Mouse (Mus musculus) ES-E14 (cell line): ENCODE measurements at regions not wholly inside any gene's neighbourhood (a gene's known extent, or its start where the extent isn't known, plus 50 kb on each side); places are given as distances from the start of the nearest gene placed in this dataset.

Experiments
- DNase-seq: peaks from one replicate; pipeline ENCODE4 v3.0.0-alpha.2; 2013; ENCODE audit warnings: low read depth, low spot score
- H3K27ac ChIP-seq: 2 replicates; pipeline ENCODE4 v1.5.1; 2012; ENCODE audit warnings: low read depth, mild to moderate bottlenecking, low read length, moderate library complexity, mixed read lengths; ENCODE audit not compliant: poor library complexity, insufficient read depth, severe bottlenecking
- H3K36me3 ChIP-seq: 2 replicates; pipeline ENCODE4 v1.6.1; 2012; ENCODE audit warnings: mild to moderate bottlenecking, low read length, moderate library complexity, mixed read lengths; ENCODE audit not compliant: control insufficient read depth, poor library complexity, insufficient read depth, severe bottlenecking
- H3K4me1 ChIP-seq, 2 experiments: fragments of 150-350 bp in 1 of 2; sonication (generic) in 1 of 2; 2 replicates each; pipeline ENCODE4 v1.6.1; 2012; ENCODE audit warnings: low read length in 2 of 2, mild to moderate bottlenecking in 1 of 2, mixed read lengths in 1 of 2; ENCODE audit not compliant: control insufficient read depth in 2 of 2, insufficient read depth in 2 of 2, poor library complexity in 1 of 2
- H3K4me3 ChIP-seq, 2 experiments: fragments of 150-350 bp in 1 of 2; sonication (generic) in 1 of 2; 2 replicates each; pipeline ENCODE4 v1.5.1; 2012; ENCODE audit warnings: low read length in 2 of 2, low read depth in 1 of 2, mild to moderate bottlenecking in 1 of 2, mixed read lengths in 1 of 2; ENCODE audit not compliant: insufficient read depth in 1 of 2, poor library complexity in 1 of 2, severe bottlenecking in 1 of 2
- H3K9ac ChIP-seq: 2 replicates; pipeline ENCODE4 v1.6.1; 2012; ENCODE audit warnings: low read depth, mild to moderate bottlenecking, low read length, mixed read lengths; ENCODE audit not compliant: poor library complexity, insufficient read depth, severe bottlenecking
- H3K9me3 ChIP-seq: fragments of 150-350 bp; sonication (generic); 2 replicates; pipeline ENCODE4 v1.6.1; 2012; ENCODE audit warnings: low read depth, mild to moderate bottlenecking, low read length; ENCODE audit not compliant: control insufficient read depth, insufficient read depth
- CHD2 ChIP-seq: IDR thresholded peaks from 2 replicates; pipeline ENCODE4 v1.6.1; 2014; ENCODE audit warnings: mild to moderate bottlenecking, low read depth, low read length, inconsistent platforms
- HCFC1 ChIP-seq: IDR thresholded peaks from 2 replicates; pipeline ENCODE4 v1.6.1; 2012; ENCODE audit warnings: low read length, inconsistent platforms, borderline replicate concordance; ENCODE audit not compliant: insufficient read depth
- MAFK ChIP-seq: IDR thresholded peaks from 2 replicates; pipeline ENCODE4 v1.6.1; 2014; ENCODE audit warnings: mild to moderate bottlenecking, low read depth, low read length, inconsistent platforms; ENCODE audit not compliant: insufficient read depth
- ZC3H11A ChIP-seq: IDR thresholded peaks from 2 replicates; pipeline ENCODE4 v1.6.1; 2012; ENCODE audit warnings: low read depth, mild to moderate bottlenecking, inconsistent platforms, low read length, borderline replicate concordance
- ZNF384 ChIP-seq: IDR thresholded peaks from 2 replicates; pipeline ENCODE4 v1.6.1; 2012; ENCODE audit warnings: low read depth, low read length, inconsistent platforms
- in situ Hi-C, 2 experiments: fragments of 600-800 bp; cut with MboI; formaldehyde crosslinking; loops; one replicate each; pipeline ENCODE4 v1.15.1; 2025; ENCODE audit warnings: low sequenced_read_pairs in 2 of 2, inconsistent platforms in 1 of 2; ENCODE audit not compliant: unreplicated experiment in 2 of 2

DNA sequence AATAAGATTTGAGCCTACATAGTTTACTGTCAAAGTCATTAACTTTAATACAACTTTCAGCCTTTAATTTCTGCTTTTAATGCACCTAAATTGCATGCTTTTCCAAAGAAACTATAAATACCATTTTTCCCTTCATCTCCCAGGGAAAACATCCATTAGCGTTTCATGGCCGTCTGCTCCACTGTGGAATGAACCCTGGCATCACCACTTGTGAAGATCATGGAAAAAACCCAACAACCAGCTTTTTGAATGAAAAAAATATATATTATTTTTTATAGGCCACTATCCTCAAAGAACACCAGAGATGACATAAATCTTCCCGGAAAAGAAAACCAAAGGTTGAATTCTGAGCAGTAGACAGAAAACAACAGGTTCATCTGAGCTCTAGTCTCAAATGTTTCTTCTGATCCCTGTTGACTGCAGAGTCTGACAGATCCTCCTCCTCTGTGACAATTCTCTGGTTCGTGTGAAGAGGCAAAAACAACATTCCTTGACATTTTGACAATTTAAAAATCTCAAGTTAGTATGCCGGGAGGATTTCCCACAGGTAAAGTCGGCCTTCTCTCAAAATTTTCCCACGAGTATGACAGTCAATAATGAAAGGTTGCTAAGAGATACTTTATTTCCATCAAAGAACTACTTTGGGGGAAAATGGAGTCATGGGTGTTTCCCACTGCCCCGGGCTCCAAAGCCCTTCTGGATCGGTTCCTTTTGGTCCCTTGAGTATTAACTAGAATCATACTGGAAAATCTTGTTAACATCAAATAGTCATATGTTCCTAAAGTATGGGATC lies 119.7 kb upstream of the Cpm start:
- no peak overlapping the region for H3K27ac ChIP-seq
- no peak overlapping the region for H3K9ac ChIP-seq
- H3K36me3 ChIP-seq = no peaks in the 10 kb centered on the region
- no peaks in the 10 kb centered on the region for H3K9me3 ChIP-seq
- DNase-seq = no peak
- in situ Hi-C loops = no loop called here
- no peak for TF ChIP-seq CHD2
- no peak for TF ChIP-seq HCFC1
- TF ChIP-seq ZNF384 = no peak
- TF ChIP-seq ZC3H11A = no peak
- TF ChIP-seq MAFK = no peak
- H3K4me3 ChIP-seq = no peak overlapping the region
- no peaks in the 10 kb centered on the region for H3K4me1 ChIP-seq

DNA sequence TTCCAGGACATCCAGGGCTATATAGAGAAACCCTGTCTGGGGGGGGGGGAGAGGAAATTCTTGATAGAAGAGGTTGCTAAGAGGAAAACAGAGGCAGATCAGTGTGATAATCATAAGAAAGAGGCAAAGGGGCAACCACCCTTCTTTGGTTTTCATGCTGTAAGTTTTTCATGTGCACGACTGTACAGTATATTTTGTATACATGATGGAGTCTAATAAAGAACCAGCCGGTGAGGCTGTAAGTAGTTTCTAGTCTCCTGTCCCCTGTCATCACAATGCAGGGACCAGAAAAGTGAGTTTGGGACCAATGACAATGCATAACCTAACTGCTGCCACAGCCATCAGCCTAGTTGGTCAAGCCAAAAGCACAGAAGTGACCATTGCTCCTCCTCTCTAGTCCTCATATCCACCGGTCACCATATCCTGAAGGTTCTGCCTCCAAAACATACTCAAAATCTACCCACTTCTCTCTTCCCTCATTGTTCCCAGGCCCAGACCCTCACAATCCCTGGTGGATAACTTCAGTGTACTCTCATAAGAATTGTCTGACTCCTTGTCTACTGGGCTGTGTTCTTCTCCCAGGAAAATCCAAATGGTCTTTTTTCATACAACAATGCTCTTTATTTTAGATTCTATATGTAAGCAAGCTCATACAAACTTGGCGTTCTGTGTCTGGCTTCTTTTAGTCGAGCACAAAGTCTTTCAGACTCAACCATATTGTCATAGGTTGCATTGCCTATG lies 122.9 kb upstream of the Cpm start:
- Histone ChIP-seq H3K9ac (no peak overlapping the region), H3K9me3 (no peaks in the 10 kb centered on the region), H3K27ac (no peak overlapping the region), H3K4me3 (no peak overlapping the region), H3K4me1 (no peaks in the 10 kb centered on the region), H3K36me3 (no peaks in the 10 kb centered on the region)
- no peak for TF ChIP-seq ZC3H11A
- no peak for TF ChIP-seq HCFC1
- TF ChIP-seq MAFK = no peak
- no peak for TF ChIP-seq ZNF384
- TF ChIP-seq CHD2 = no peak
- in situ Hi-C loops = no loop called here
- no peak for DNase-seq

DNA sequence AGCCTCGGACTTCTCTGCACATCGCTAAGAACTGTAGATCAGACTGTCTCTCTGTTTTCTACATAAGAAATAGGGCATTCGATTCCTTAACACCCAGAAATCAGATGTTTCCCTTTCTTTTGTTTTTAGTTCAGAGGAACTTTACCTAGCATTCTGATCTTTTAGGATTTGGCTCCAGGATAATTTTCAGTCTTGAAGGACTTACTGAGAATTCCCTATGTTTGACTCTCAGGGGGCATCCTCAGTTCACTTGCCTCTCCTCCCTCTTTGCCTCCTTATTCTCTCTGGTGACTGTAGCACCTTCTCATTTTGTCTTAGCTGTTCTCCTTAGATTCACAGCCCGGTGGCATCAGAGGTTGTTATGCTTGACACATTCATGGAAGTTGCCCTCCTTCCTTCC lies 123.8 kb upstream of the Cpm start:
- Histone ChIP-seq H3K9me3 (no peaks in the 10 kb centered on the region), H3K36me3 (no peaks in the 10 kb centered on the region), H3K4me1 (no peaks in the 10 kb centered on the region), H3K27ac (no peak overlapping the region), H3K4me3 (no peak overlapping the region), H3K9ac (no peak overlapping the region)
- in situ Hi-C loops = no loop called here
- TF ChIP-seq ZNF384 = no peak
- no peak for TF ChIP-seq HCFC1
- no peak for TF ChIP-seq CHD2
- no peak for TF ChIP-seq MAFK
- TF ChIP-seq ZC3H11A = no peak
- DNase-seq = no peak

DNA sequence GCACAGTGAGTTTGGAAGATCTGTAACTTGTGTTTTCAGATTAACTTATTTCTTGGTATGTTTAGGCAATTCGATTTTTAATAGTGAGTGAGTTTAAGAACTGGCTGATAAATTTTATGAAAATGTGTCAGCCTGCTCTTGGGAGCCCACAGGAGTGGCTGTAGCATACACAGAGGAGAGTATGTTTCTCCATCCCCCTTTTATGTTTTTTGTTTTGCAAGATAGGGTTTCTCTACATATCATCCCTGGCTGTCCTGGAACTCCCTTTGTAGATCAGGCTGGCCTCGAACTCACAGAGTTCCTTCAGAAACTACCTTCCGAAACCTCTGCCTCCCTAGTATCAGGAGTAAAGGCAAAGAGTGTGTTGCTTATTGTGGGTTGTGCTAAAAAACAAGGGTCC lies 124.2 kb upstream of the Cpm start:
- Histone ChIP-seq H3K9me3 (no peaks in the 10 kb centered on the region), H3K36me3 (no peaks in the 10 kb centered on the region), H3K4me3 (no peak overlapping the region), H3K9ac (no peak overlapping the region), H3K27ac (no peak overlapping the region), H3K4me1 (no peaks in the 10 kb centered on the region)
- in situ Hi-C loops = no loop called here
- TF ChIP-seq ZC3H11A (no peak), ZNF384 (no peak), CHD2 (no peak), MAFK (no peak), HCFC1 (no peak)
- no peak for DNase-seq
